Mouse (Mus musculus) ovary, postnatal 14 days (tissue): ENCODE measurements around the gene Rcbtb2.
A peak's percentile ranks its signal among the peaks of the same experiment; 100 is the strongest.
"Not testable (repeated sequence)": the region's sequence is repeated elsewhere in the genome, so short reads cannot be mapped to it uniquely, and the experiment has no call there.

ENCODE experiments used
- DNase-seq: peaks from one replicate; pipeline ENCODE4 v3.0.0; 2022; ENCODE audit warnings: low spot score

Gene Rcbtb2

DNA sequence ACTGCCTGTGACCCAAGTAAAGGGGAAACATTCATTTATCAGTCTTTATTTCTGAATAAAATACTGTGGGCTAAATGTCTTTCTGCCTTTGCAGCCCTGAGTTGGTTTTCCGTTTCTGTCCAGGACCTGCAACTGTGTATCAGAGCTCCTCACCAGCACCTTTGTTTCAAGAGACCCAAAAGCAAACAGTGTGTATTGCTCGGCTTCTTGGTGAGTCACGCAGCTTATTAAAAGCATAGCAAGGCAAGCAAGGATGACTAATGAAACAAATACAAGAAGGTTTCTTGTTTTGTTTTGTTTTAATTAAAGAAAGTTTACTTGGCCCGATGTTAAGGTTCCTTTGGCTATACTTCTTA is at the start of gene Rcbtb2:
Rcbtb2 (plus strand) TSS at position 115 of the 356 bp plus-strand sequence.
- DNase-seq = no peak

DNA sequence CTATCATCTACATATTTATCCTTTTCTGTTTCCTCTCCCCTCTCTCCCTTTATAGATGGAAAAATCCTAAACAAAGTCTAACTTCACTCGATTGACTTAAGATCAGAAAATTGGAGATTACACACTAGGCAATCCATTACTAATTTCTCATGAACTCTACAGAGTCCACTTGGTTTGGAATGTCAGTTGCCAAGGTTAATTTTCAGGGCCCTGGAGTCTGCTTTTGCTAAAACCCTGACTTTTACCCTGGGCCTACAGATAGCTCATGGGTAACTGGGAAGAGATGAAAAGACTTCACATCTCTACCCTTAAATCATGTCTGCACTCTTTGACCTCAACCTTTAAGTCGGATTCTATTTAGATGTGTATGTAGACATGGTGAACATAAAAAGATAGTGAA is 39.3 kb upstream of the Rcbtb2 start:
- DNase-seq = no peak

DNA sequence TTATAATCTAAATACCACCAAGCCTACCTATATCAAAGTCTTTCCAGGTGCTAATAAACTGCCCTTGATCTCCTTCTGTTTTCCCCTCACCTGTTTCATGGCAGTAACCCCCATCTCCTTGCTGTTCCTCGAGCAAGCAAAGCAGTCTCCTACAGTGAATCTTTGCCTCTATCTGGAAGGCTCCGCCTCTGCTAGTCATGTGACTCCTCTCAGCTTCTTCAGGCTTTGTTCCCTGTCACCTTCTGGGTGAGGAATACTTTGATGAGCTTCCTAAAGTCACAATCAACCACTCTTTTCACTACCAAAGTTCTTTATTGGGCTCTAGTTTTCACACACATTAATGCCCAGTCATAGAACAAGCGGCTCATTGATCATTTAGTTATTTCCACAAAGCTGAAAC is 36.4 kb upstream of the Rcbtb2 start:
- DNase-seq = no peak

DNA sequence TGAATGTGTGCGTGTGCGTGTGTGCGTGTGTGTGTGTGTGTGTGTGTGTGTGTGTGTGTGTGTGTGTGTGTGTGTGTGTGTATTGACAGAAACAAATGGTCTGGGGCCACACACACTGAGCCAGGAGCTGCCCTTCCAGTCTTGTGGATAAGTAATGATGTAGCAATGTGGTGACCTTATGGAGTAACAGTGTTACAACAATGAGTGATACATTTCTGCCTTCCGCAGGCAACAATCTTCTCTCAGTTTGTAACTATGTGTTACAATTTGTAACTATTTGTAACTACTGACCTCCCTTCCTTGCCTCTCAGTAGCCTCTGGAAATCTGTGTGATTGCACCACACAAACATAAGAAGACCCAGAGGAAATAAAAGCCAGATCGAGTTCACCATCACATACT is 35.6 kb upstream of the Rcbtb2 start:
- DNase-seq = no peak

- DNase-seq = no peak
Observed at GRCm38 (mm10) chr14:73087746-73088145, 35.1 kb upstream of the Rcbtb2 start.

DNA sequence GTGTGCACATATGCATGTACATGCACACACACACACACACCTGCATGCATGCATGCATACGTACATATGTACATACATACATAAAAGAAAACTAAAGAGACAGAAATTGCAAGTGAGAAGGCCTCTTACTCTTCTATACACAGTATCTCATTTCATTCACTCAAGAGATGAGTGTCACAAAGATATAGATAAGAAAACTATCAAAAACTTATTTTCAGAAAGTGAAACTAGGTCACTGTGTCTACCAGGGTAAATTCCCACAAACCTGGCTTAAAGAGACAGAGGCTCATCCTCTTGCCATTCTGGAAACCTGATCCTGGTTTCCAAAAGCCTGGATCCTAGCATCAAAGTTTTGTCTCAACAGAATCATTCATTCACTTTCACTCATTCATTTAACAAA is 34.6 kb upstream of the Rcbtb2 start:
- no peak for DNase-seq

- no peak for DNase-seq
Observed at GRCm38 (mm10) chr14:73092871-73093270, 30.0 kb upstream of the Rcbtb2 start.

DNA sequence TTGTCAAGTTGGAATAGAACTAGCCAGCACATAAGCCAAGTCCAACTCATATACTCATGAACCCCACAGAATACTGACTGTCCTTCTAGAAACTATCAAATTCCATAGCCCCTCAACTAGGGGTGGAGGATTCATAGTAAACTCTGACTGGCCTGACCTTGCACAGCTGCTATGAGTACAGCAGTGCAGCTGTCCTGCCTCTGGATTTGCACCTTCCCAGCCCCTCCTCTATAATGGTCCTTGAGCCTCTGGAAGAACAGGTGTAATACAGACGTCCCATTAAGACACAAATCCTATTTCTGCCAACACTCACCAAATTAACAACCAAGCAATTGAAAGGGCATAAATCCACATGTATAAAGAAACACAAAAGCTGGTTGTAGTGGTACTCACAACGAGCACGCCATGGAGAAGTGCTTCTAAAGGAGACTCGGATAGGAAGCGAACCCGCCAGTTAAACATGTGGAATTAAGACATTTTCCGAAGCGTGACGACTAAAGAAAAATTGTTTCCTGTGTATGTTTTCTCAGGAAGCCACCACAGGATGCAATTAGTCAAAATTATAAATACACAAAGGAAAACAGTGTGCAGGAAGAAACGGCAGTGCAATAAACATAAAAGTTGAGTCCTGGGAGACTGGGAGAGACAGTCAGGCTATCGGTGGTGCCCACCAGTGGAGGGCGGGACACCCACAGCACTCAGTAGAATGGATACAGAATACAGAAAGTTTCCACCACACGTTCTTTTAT is 27.9 kb upstream of the Rcbtb2 start:
- DNase-seq = no peak

GRCm38 (mm10) chr14:73098677-73099387 is 24.0 kb upstream of the Rcbtb2 start:
- DNase-seq = no peak

GRCm38 (mm10) chr14:73102270-73102865 is 20.5 kb upstream of the Rcbtb2 start:
- DNase-seq = no peak

GRCm38 (mm10) chr14:73102986-73103385 is 19.9 kb upstream of the Rcbtb2 start:
- DNase-seq = not testable (repeated sequence)

DNA sequence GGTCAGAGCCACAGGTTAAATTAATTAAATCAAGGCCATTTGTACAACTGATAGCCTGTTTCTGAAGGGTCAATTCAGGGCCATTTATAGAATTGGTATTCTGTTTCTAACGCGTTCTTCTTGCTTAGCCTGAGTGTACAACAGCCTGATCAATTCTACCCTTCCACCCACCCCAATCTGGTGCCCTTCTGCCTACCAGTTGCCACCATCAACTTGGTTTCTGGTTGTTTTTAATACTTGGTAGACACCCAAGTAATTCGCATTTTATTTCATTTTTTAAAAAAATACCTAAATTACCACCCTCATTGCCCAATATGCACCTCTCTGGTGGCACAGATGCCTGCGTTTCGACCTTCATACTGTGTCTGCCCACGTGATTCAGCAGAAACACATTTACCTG is 17.9 kb upstream of the Rcbtb2 start:
- DNase-seq = no peak

GRCm38 (mm10) chr14:73105407-73106185 is 17.2 kb upstream of the Rcbtb2 start:
- no peak for DNase-seq

- DNase-seq = peak; percentile 48
Observed at GRCm38 (mm10) chr14:73106234-73106711, 16.6 kb upstream of the Rcbtb2 start.

DNA sequence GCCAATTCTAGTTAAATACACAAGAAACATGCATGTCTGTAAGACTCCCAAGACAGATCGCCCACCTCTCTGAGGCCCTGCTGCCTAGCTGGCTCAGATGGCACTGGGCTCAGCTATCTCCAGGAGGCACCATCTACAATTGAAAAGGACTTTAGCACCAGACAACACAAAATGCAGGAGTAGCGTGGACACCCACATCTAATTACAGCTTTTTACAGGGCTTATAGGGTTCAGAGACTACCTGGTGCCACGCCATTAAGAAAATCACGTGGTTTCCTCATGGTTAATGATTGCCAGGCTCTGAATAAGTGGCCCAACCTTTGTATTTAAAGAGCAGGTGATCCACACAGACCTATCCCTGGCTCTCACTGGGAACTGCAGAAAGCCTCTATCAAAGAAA is 15.9 kb upstream of the Rcbtb2 start:
- no peak for DNase-seq

GRCm38 (mm10) chr14:73107371-73107770 is 15.5 kb upstream of the Rcbtb2 start:
- no peak for DNase-seq

- DNase-seq = no peak
Observed at GRCm38 (mm10) chr14:73107952-73108351, 14.9 kb upstream of the Rcbtb2 start.

DNA sequence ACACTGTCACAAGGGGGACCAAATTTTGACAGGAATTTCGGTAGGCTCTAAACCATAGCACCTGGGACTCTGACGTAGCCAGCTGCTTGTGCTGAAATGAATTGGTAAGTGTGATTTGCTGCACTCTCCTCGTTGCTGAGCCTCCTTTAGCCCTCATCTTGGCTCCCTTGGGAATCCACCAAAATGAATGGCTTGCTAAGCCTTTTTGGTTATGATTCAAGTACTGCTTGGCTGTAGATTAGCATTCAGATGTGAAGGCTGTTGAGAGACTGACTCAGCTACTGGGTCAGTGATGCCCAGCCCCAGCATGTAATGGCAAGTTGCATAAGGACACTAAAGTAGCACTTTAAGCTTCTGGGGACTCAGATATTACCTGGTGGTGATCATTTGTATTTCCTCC is 12.2 kb upstream of the Rcbtb2 start:
- no peak for DNase-seq

DNA sequence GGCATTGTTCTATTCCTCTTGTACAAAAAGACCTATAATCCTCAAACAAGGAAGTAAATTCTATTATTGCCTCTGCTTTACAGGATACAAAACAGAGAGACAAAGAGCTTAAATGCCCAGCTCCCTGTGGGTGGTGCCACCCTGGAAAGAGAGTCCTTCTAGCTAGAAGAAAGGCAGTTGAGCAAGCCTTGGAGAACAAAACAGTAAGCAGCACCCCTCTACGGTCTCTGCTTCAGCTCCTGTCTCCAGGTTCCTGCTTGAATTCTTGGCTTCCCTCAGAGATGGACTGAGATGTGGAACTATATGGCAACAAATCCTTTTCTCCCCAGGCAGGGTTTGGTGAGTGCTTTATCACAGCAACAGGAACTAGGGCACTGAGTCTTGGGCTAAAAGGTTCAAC is 11.7 kb upstream of the Rcbtb2 start:
- no peak for DNase-seq

DNA sequence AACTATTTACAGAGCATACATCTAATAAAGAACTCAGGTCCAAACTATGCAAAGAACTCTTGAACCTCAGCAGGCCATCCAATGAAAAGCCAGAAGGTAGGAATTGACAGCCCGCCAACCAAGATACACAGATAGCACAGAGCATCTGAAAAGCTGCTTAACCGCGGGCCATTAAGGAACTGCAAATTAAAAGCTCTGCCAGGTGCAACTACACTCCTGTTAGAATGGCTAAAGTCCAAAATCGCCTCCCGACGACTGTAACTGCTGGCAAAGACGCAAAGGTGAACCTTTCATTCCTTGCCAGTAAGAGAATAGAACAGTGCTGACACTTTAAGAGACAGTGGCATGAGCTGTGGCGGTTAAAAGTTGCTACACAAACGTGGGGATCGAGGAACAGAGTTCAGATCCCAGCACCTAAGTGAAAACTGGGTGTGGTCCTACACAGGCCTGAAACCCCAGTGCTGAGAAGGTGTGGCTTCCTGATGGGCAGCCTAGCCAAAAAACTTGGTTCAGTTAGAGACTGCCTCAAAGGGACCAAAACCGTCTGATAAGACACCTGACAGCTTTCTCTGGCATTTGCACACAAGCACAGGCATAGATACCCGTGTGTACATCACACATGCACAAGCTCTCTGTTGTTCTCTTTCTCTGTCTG is 10.5 kb upstream of the Rcbtb2 start:
- no peak for DNase-seq

GRCm38 (mm10) chr14:73114952-73115351 is 7.9 kb upstream of the Rcbtb2 start:
- not testable (repeated sequence) for DNase-seq

GRCm38 (mm10) chr14:73116301-73116700 is 6.5 kb upstream of the Rcbtb2 start:
- DNase-seq = no peak
